Mouse (Mus musculus): ENCODE data around the gene Sox5. TPM values are rescaled to one million over a fixed set of nuclear protein-coding genes. Genes with fewer than 3 reads are reported as not detected.

Sox5 gene
- polyA plus RNA-seq, 2 experiments, result 1.6 to 1.7 TPM

DNA sequence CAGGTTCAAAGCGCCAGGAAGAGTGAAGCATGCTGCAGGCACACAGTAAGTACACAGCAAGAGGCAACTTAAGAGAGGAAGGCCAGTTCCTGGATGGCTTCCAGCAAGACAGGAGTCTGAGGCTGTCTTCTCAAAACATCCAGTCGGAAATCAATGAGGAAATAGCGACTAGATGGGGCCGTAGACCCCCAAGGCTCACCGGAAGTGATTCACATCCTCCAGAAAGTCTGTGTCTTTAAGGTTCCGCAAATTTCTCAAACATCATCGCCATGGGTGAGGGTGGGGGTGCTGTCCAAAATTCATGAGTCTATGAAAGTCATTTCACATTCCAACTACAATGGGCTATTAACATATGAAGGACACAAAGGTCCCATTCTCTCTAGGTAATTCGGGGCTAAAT is 821.7 kb downstream of the Sox5 start:
- Histone ChIP-seq H3K36me3 (replicated peaks; ENCODE audit: control insufficient read depth, insufficient read depth, low read depth) (no peaks in the 10 kb centered on the region), H3K9ac (replicated peaks) (no peak overlapping the region), H3K9me3 (ENCODE audit: control insufficient read depth, low read length) (no peaks in the 10 kb centered on the region), H3K4me1 (replicated peaks; ENCODE audit: control insufficient read depth in 2 of 2, insufficient read depth in 2 of 2, low read length in 1 of 2) (no peaks in the 10 kb centered on the region), H3K27me3 (ENCODE audit: control insufficient read depth, insufficient read depth, low read length) (no peaks in the 10 kb centered on the region), H3K27ac (no peak overlapping the region), H3K4me3 (ENCODE audit: insufficient read depth in 1 of 2, low read depth in 2 of 2, low read length in 2 of 2) (no peak overlapping the region), H3K4me2 (ENCODE audit: low read depth) (no peak overlapping the region)
- no peak for DNase-seq (ENCODE audit: low read depth in 3 of 3, low spot score in 3 of 3)
- TF ChIP-seq CTCF (IDR thresholded peaks at IDR 0.05; ENCODE audit: low read depth) (no peak), EP300 (IDR thresholded peaks at IDR 0.05; ENCODE audit: low read depth) (no peak)
- ATAC-seq (ENCODE audit: insufficient read depth), result no peak
- 66% methylated on average over 8 of the region's 8 CpGs for WGBS (ENCODE audit: insufficient replicate concordance)

DNA sequence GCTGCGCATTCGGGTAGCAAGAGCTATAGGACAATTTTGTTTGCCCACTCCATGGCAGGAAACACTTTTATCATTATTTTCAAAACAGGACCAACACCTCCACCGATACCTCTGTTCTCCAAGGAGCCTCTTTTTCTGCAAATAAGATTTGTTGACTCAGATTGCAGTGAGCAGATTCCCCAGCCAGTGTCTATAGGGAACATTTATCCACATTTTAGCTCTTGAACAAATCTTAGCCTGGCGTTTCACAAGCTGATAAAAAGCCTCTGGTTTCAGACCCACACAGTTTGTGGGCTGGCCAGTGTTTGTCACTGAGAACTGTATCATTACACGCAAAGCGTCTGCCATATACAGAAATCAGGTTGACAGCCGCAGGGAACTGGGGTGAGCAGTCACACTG is 823.4 kb downstream of the Sox5 start:
- Histone ChIP-seq H3K4me2 (ENCODE audit: low read depth) (no peak overlapping the region), H3K4me1 (replicated peaks; ENCODE audit: control insufficient read depth in 2 of 2, insufficient read depth in 2 of 2, low read length in 1 of 2) (no peaks in the 10 kb centered on the region), H3K27me3 (ENCODE audit: control insufficient read depth, insufficient read depth, low read length) (no peaks in the 10 kb centered on the region), H3K9ac (replicated peaks) (no peak overlapping the region), H3K36me3 (replicated peaks; ENCODE audit: control insufficient read depth, insufficient read depth, low read depth) (no peaks in the 10 kb centered on the region), H3K4me3 (ENCODE audit: insufficient read depth in 1 of 2, low read depth in 2 of 2, low read length in 2 of 2) (no peak overlapping the region), H3K9me3 (ENCODE audit: control insufficient read depth, low read length) (no peaks in the 10 kb centered on the region), H3K27ac (no peak overlapping the region)
- WGBS (ENCODE audit: insufficient replicate concordance), result 61% methylated on average over 7 of the region's 7 CpGs
- TF ChIP-seq CTCF (IDR thresholded peaks at IDR 0.05; ENCODE audit: low read depth), result no peak
- no peak for TF ChIP-seq EP300 (IDR thresholded peaks at IDR 0.05; ENCODE audit: low read depth)
- no peak for DNase-seq (ENCODE audit: low read depth in 3 of 3, low spot score in 3 of 3)
- no peak for ATAC-seq (ENCODE audit: insufficient read depth)

DNA sequence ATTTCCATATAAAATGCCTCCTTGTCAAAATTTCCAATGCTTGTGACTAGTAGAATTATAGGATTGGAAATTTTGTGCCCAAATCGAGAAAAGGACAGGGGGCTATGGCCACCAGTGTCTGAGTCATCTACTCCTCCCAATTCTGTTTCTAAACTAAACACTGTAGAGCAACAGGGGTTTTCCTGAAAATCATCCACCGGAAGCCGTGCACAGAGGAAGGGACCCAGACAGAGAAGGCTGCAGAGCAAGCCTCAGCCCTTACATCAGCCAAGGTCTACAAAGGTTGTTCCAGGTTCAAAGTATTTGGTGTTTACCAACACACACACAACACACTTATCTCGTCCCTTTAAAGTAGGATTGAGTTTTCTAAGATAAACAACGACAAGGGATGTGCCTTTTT is 824.7 kb downstream of the Sox5 start:
- Histone ChIP-seq H3K9me3 (ENCODE audit: control insufficient read depth, low read length) (no peaks in the 10 kb centered on the region), H3K4me1 (replicated peaks; ENCODE audit: control insufficient read depth in 2 of 2, insufficient read depth in 2 of 2, low read length in 1 of 2) (no peaks in the 10 kb centered on the region)
- no peak for ATAC-seq (ENCODE audit: insufficient read depth)

DNA sequence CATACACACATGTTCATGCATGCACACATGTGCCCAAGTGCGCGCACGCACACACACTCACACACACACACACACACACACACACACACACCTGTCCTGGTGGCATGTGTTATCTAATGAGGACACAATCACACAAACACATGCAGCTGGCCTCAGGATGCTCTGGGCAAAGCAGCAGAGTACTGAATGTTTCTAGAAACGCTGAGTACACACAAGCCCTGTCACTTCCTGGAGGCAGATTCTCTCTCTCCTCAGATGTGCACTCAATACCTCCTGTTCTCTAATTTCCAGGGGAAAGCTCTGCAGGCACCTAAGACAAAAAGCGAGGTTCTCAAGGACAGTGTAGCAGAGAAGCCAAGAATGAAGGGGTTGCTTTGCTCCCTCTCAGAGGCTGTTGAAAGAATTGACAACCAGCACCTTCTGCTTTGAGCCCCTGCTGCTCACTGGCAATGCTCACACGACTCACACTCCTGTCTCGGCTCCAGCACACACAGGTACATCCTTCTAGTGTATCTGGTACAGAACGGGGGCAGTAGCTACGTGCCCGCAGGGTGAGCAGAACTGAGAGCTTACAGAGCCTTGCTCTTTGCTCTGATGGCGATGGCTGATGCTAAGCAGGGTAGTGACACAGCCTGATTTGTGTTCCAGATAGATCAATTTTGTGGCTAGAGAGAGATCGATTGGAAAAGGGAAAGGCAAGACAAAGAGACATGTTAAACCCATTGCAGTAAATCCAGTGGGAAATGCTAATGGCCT is 833.0 kb downstream of the Sox5 start:
- no peaks in the 10 kb centered on the region for H3K4me1 ChIP-seq (replicated peaks; ENCODE audit: control insufficient read depth in 2 of 2, insufficient read depth in 2 of 2, low read length in 1 of 2)
- H3K9me3 ChIP-seq (ENCODE audit: control insufficient read depth, low read length), result no peaks in the 10 kb centered on the region
- ATAC-seq (ENCODE audit: insufficient read depth) (no peak), DNase-seq (ENCODE audit: low read depth in 3 of 3, low spot score in 3 of 3) (no peak)
- no peak overlapping the region for H3K27ac ChIP-seq
- H3K4me3 ChIP-seq (ENCODE audit: insufficient read depth in 1 of 2, low read depth in 2 of 2, low read length in 2 of 2), result no peak overlapping the region
- H3K4me2 ChIP-seq (ENCODE audit: low read depth), result no peak overlapping the region
- TF ChIP-seq EP300 (IDR thresholded peaks at IDR 0.05; ENCODE audit: low read depth) (no peak), CTCF (IDR thresholded peaks at IDR 0.05; ENCODE audit: low read depth) (no peak)
- no peaks in the 10 kb centered on the region for H3K36me3 ChIP-seq (replicated peaks; ENCODE audit: control insufficient read depth, insufficient read depth, low read depth)
- WGBS (ENCODE audit: insufficient replicate concordance), result 62% methylated on average over 12 of the region's 12 CpGs
- H3K9ac ChIP-seq (replicated peaks), result no peak overlapping the region
- H3K27me3 ChIP-seq (ENCODE audit: control insufficient read depth, insufficient read depth, low read length), result no peaks in the 10 kb centered on the region

More for the DNA sequence above, 824.7 kb downstream of the Sox5 start:
- Histone ChIP-seq H3K36me3 (replicated peaks; ENCODE audit: control insufficient read depth, insufficient read depth, low read depth) (no peaks in the 10 kb centered on the region), H3K27ac (no peak overlapping the region), H3K9ac (replicated peaks) (no peak overlapping the region), H3K4me2 (ENCODE audit: low read depth) (no peak overlapping the region), H3K4me3 (ENCODE audit: insufficient read depth in 1 of 2, low read depth in 2 of 2, low read length in 2 of 2) (no peak overlapping the region), H3K27me3 (ENCODE audit: control insufficient read depth, insufficient read depth, low read length) (no peaks in the 10 kb centered on the region)
- DNase-seq (ENCODE audit: low read depth in 3 of 3, low spot score in 3 of 3), result no peak
- 45% methylated on average over 5 of the region's 5 CpGs for WGBS (ENCODE audit: insufficient replicate concordance)
- no peak for TF ChIP-seq CTCF (IDR thresholded peaks at IDR 0.05; ENCODE audit: low read depth)
- no peak for TF ChIP-seq EP300 (IDR thresholded peaks at IDR 0.05; ENCODE audit: low read depth)

DNA sequence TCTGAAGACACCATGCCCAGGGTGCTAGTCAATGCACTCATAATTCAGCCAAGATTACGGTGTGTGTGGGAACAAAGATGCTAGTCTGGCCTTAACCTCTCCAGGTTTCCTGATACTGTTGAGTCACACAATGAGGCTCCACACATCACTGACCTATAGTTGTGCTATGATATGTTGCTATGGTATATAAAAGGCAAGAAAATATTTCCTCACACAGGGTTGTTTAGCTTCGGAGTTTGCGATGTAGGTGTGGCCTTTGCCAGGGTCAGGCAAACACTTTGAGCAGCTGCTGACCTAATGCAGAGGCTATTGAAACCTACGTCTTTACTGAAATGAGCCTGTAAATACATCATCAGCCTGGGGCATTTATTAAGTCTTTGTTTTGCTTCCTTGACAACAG is 833.7 kb downstream of the Sox5 start:
- no peaks in the 10 kb centered on the region for H3K4me1 ChIP-seq (replicated peaks; ENCODE audit: control insufficient read depth in 2 of 2, insufficient read depth in 2 of 2, low read length in 1 of 2)
- ATAC-seq (ENCODE audit: insufficient read depth), result no peak
- H3K36me3 ChIP-seq (replicated peaks; ENCODE audit: control insufficient read depth, insufficient read depth, low read depth), result no peaks in the 10 kb centered on the region
- 77% methylated on average over 4 of the region's 4 CpGs for WGBS (ENCODE audit: insufficient replicate concordance)
- H3K27ac ChIP-seq, result no peak overlapping the region
- no peak overlapping the region for H3K9ac ChIP-seq (replicated peaks)
- H3K4me3 ChIP-seq (ENCODE audit: insufficient read depth in 1 of 2, low read depth in 2 of 2, low read length in 2 of 2), result no peak overlapping the region
- no peaks in the 10 kb centered on the region for H3K27me3 ChIP-seq (ENCODE audit: control insufficient read depth, insufficient read depth, low read length)
- no peak for DNase-seq (ENCODE audit: low read depth in 3 of 3, low spot score in 3 of 3)
- no peak for TF ChIP-seq CTCF (IDR thresholded peaks at IDR 0.05; ENCODE audit: low read depth)
- no peak for TF ChIP-seq EP300 (IDR thresholded peaks at IDR 0.05; ENCODE audit: low read depth)
- no peak overlapping the region for H3K4me2 ChIP-seq (ENCODE audit: low read depth)
- no peaks in the 10 kb centered on the region for H3K9me3 ChIP-seq (ENCODE audit: control insufficient read depth, low read length)

Data from liver, embryonic 14.5 days (tissue).